Mouse (Mus musculus) layer of hippocampus, postnatal 25 days (tissue): ENCODE results near the gene Dysf. TPM values are rescaled to one million over a fixed set of nuclear protein-coding genes. Genes with fewer than 3 reads are reported as not detected.
"Not testable (repeated sequence)": the region's sequence is repeated elsewhere in the genome, so short reads cannot be mapped to it uniquely, and the experiment has no call there.

ENCODE experiments used
- DNase-seq, 2 experiments: peaks; one replicate each; pipeline ENCODE4 v3.0.0; 2022; ENCODE audit warnings: mixed read lengths in 2 of 2, low spot score in 1 of 2; ENCODE audit errors: extremely low spot score in 1 of 2
- total RNA-seq, 2 experiments: library from RNA; stranded (reverse); gene quantifications; 2 replicates each; pipeline ENCODE4 v1.2.3; 2021

Gene Dysf
- total RNA-seq, result 1 to 10 TPM; 1.1 to 3.5 TPM

DNA sequence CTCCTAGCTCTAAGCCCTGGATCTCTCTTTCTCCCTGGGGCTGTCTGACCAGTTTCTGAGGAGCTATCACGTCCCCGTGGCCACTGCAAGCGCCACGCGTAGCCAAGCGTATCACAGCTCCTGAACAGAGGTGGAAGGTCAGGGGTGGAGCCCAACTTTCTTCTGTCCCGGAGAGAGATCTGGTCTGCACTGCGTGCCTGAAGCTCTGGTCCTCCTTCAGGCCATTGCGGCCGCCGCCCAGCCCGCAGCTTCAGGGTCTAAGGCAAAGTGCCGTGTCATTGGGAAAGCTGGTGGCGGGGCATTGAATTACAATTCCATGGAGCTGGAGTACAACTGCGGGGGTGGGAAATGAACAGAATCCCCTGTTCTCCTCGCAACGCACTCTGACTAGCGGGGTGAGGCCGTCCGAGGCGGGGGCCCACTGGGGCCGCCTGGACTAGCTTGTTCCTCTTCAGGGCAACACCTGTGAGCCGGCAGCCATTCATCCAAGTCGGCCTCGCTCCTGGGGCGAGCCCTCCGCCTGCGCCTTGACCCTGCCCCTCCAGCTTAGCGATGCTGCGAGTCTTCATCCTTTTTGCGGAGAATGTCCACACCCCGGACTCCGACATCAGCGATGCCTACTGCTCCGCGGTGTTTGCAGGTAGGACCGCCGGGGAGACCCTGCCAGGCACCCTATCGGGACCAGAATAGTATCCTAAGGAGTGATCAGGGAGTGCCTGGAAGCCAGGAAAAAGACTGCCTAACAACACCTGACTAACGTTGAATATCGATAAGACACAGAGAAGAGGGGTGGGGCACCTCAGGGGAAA lies at the start of gene Dysf:
TSS of gene Dysf (plus strand) at position 228 of the 809 bp plus-strand sequence.
- DNase-seq, result peak; percentile 19 to 26

GRCm38 (mm10) chr6:83987642-83988041 lies 20.7 kb upstream of the Dysf start:
- DNase-seq, result no peak

DNA sequence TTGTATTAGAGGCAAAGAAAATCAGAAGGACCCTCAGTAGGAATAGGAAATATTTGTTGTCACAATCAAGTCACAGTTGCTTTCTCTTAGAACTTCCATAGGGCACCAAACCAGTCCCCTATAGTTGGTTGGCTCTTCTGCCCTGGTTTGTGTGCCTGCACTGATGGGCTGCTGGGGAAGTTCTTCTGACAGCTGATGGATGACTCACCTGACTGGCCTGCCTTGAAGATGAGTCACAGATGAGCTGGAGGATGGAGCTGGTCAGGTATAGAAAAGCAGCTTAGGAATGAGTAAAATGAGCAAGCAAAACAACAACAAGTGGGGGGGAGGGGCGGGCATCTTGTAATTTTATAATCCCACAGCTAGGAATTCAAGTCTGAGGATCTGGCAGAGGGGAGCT lies 5.7 kb upstream of the Dysf start:
- no peak for DNase-seq

- no peak for DNase-seq
These were observed 4.1 kb upstream of the Dysf start for GRCm38 (mm10) chr6:84004295-84004694.

DNA sequence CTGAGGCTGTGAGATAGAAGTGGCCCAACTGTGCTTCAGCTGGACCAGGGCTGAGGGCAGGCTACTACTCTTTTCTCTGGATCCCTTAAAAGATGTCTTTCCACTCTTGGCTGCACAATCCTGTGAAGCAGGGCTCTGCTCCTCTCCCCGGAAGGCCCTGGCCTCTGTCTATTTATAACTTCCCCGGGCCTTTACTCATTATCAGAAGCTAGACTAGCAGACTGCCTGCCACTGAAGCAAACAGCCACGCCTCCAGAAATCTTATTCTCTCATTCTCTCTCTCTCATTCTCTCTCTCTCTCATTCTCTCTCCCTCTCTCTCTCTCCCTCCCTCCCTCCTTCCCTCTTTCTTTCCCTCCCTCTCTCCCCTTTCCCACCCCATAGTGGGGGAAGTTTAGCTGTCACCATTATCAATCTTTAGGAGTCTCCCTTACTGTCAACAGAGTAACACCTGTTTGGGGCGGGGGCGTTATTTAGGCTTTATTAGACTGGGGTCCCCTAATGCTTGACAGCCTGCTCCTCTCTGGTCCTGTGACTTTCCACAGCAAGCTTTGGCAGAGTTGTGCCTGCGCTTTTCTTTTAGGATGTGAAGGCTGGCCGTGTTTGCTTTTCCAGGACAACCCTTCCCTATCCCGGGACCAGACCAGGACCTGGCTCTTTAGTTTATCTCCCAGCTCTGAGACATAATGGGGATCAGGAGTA lies 932 bp downstream of the Dysf start:
- DNase-seq, result no peak

- no peak for DNase-seq
These were observed 1.5 kb downstream of the Dysf start for GRCm38 (mm10) chr6:84009915-84010302.

DNA sequence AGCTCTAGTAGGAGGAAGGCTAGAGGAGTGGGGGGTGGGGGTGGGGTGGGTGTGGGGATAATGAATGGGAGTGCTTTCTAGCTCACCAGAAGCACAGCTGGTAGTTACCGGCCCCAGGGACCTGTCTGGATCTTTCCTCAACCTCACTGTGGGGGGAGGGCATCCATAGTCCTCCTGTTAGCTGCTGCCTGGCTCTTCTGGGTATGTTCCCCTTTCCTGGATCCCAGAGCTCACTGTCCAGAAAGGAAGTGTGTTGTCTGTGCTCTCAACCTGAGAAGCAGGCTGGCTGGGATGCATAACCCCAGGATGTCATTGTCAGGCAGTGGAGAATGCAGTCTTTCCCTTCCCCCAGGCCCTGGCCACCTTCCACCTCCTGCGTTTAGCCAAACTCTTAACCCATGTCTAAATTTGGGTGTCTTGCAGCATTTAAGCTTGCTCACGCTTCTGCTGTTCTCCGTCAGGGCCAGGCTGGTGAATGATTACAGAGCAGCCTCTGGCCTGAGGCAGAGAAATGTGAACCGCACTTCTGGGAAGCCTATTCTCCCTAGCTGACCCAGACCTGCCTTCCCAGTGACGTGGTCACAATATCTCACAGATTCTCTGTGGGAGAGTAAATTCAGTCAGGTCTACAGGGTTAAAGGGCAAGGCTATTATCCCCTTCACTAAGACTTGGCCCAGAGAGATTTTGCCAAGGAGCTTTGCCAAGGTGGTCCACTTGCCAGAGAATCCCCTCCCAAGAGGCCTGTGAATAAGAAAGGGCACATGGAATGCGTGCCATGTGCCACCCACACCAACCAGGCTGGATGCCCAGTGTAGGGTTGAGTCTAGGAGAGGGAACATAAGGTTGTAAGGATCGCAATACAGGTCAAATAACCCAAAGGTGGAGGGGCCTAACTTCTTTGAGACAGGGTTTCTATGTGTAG lies 2.2 kb downstream of the Dysf start:
- DNase-seq, result no peak

- not testable (repeated sequence) for DNase-seq
These were observed 6.7 kb downstream of the Dysf start for GRCm38 (mm10) chr6:84014961-84015683.

DNA sequence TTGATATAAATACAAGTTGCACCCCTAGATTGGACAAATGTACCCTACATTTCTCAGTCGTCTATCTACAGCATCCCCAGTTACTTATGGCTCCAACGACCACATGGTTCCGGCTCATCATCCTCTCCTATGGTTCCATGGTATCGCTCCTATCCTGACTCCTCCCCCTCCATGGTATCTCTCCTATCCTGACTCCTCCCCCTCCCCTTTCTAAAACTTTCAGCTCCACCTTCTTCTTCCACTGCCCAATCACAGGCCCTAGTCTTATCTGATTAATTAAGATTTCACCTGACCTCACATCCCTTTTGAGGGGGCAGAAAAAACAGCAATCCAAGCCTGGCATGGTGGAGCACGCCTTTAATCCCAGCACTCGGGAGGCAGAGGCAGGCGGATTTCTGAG lies 8.5 kb downstream of the Dysf start:
- DNase-seq, result no peak

DNA sequence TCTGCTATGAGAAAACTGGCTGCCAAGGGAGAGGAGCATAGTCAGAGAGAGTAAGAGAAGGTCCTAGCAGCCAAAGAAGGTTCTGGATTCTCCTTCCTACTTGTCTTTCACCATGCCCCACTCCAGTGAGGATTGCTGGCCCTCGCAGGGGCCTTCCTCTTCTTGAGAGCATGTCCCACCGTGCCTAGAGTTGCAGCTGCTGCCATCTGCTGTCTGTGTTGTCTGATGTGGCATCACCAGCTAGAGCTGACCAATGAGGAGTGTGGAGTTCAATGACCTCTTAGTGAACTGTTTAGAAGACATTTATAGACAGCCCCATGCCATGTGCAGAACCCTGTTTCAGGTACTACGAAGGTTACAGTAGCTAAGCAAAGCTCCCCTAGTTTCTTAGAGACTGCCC lies 9.0 kb downstream of the Dysf start:
- DNase-seq, result no peak

- DNase-seq, result no peak
These were observed 10.6 kb downstream of the Dysf start for GRCm38 (mm10) chr6:84018906-84019550.

DNA sequence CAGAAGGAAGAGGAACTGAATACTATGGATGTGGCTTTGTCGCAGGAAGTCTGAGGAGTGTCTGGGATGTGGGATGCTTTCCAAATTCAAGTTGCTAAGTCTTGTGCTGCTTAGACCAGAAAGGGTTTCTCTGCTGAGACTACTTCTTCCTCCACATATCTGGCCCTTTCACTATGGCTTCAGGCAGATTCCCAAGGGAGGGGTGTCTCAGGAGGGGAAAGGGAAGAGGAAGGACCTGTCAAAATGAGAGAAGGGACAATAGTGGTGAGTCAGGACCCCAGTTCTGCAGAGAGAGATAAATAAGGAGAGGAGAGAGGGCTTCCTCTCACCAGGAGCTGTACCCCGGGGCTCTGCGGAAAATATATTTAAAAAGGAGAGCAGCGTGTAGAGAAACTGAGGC lies 11.6 kb downstream of the Dysf start:
- no peak for DNase-seq

DNA sequence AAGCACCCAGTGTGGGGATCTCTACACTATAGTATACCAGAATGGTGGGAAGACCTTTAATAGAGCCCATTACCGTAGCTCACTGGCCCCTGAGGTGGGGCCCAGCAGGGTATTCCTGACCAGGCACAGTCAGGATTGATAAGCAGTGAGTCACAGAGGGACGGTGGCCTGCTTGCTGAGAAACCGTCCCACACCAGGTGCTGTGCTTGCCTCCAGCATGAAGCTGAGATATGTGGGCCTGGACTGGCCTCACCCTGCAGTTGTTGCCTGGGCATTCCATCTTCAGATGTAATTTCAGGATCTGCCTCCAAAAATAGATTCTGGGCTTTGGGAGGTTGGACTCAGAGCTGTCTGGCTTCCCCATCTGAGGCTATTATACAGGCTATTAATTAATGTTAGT lies 13.6 kb downstream of the Dysf start:
- no peak for DNase-seq

GRCm38 (mm10) chr6:84025636-84026035 lies 17.2 kb downstream of the Dysf start:
- DNase-seq, result no peak

GRCm38 (mm10) chr6:84028791-84029190 lies 20.4 kb downstream of the Dysf start:
- DNase-seq, result no peak

GRCm38 (mm10) chr6:84029775-84030174 lies 21.4 kb downstream of the Dysf start:
- DNase-seq, result no peak

- not testable (repeated sequence) for DNase-seq
These were observed 24.1 kb downstream of the Dysf start for GRCm38 (mm10) chr6:84032516-84032915.

GRCm38 (mm10) chr6:84043251-84043940 lies 35.0 kb downstream of the Dysf start:
- no peak for DNase-seq

- DNase-seq, result no peak
These were observed 36.3 kb downstream of the Dysf start for GRCm38 (mm10) chr6:84044679-84045078.
